Mouse (Mus musculus) hindbrain, embryonic 11.5 days (tissue): ENCODE results near the gene Zhx3. TPM values are rescaled to one million over a fixed set of nuclear protein-coding genes. Genes with fewer than 3 reads are reported as not detected.

Experiments
- ATAC-seq: fragments of 200-750 bp; cut with Nextera tagmentation; 2 replicates; pipeline ENCODE4 v1.8.0; 2017; ENCODE audit warnings: mild to moderate bottlenecking, moderate TSS enrichment, moderate library complexity; ENCODE audit not compliant: low FRiP score
- DNase-seq: peaks from one replicate; pipeline ENCODE4 v3.0.0-alpha.2; 2015; ENCODE audit warnings: low spot score
- H3K27ac ChIP-seq: fragments of 300-500 bp; sonication (generic); 2 replicates; pipeline ENCODE4 v1.5.1; 2014; ENCODE audit warnings: mild to moderate bottlenecking, low read depth, low read length
- H3K27me3 ChIP-seq: fragments of 300-500 bp; sonication (generic); 2 replicates; pipeline ENCODE4 v1.6.1; 2014; ENCODE audit warnings: mild to moderate bottlenecking, low read length, moderate library complexity, mixed read lengths; ENCODE audit not compliant: control insufficient read depth, insufficient read depth
- H3K36me3 ChIP-seq: fragments of 300-500 bp; sonication (generic); 2 replicates; pipeline ENCODE4 v1.6.1; 2014; ENCODE audit warnings: mild to moderate bottlenecking, low read length, moderate library complexity, mixed read lengths; ENCODE audit not compliant: control insufficient read depth, insufficient read depth
- H3K4me1 ChIP-seq: fragments of 300-500 bp; sonication (generic); replicated peaks from 2 replicates; pipeline ENCODE4 v1.6.1; 2014; ENCODE audit warnings: low read length, mixed read lengths; ENCODE audit not compliant: control insufficient read depth, insufficient read depth
- H3K4me2 ChIP-seq: fragments of 300-500 bp; sonication (generic); replicated peaks from 2 replicates; pipeline ENCODE4 v1.6.1; 2014; ENCODE audit warnings: mild to moderate bottlenecking, low read depth, low read length
- H3K4me3 ChIP-seq: fragments of 300-500 bp; sonication (generic); 2 replicates; pipeline ENCODE4 v1.5.1; 2014; ENCODE audit warnings: low read depth, low read length
- H3K9ac ChIP-seq: fragments of 300-500 bp; sonication (generic); 2 replicates; pipeline ENCODE4 v1.6.1; 2014; ENCODE audit warnings: low read depth, low read length
- H3K9me3 ChIP-seq: fragments of 300-500 bp; sonication (generic); 2 replicates; pipeline ENCODE4 v1.6.1; 2016; ENCODE audit warnings: low read length; ENCODE audit not compliant: control insufficient read depth
- WGBS: fragments of 180-500 bp; shearing (Covaris S2); extraction: QIAGEN DNeasy Blood & Tissue Kit; methylation state at CpG from one replicate; pipeline ENCODE4 v1.1.7; 2014; 5-methylcytosine and 5-hydroxymethylcytosine counted together
- polyA plus RNA-seq: library from polyadenylated mRNA; unstranded; fragments of >200 nt; fragmentation: Nextera tagmentation; extraction: Ambion mirVana; gene quantifications from 2 replicates; pipeline ENCODE4 v1.2.1, GENCODE M21; 2014

Zhx3 gene
- polyA plus RNA-seq, 1 experiment from 2014 or later = 11.0 TPM

GRCm38 (mm10) chr2:160723613-160724375, 149.0 kb downstream of the Zhx3 start:
- H3K4me1 ChIP-seq = no peaks in the 10 kb centered on the region
- H3K9ac ChIP-seq = no peak overlapping the region
- H3K9me3 ChIP-seq = no peaks in the 10 kb centered on the region
- H3K4me2 ChIP-seq = no peak overlapping the region
- no peaks in the 10 kb centered on the region for H3K27me3 ChIP-seq
- DNase-seq (no peak), ATAC-seq (no peak)
- WGBS = 96% methylated on average over 4 of the region's 4 CpGs
- no peak overlapping the region for H3K27ac ChIP-seq
- H3K4me3 ChIP-seq = no peak overlapping the region
- H3K36me3 ChIP-seq = no peaks in the 10 kb centered on the region; the same call in 1 of the 2 replicates

GRCm38 (mm10) chr2:160722714-160723113, 150.1 kb downstream of the Zhx3 start:
- 84% methylated on average over 4 of the region's 4 CpGs for WGBS
- H3K4me1 ChIP-seq = no peaks in the 10 kb centered on the region
- ATAC-seq = no peak
- H3K36me3 ChIP-seq = peaks cover 6% of the 10 kb centered on the region; the same call in 1 of the 2 replicates
- DNase-seq = no peak
- no peaks in the 10 kb centered on the region for H3K27me3 ChIP-seq
- H3K4me3 ChIP-seq = no peak overlapping the region
- no peak overlapping the region for H3K27ac ChIP-seq
- no peak overlapping the region for H3K4me2 ChIP-seq
- no peak overlapping the region for H3K9ac ChIP-seq
- H3K9me3 ChIP-seq = no peaks in the 10 kb centered on the region

DNA sequence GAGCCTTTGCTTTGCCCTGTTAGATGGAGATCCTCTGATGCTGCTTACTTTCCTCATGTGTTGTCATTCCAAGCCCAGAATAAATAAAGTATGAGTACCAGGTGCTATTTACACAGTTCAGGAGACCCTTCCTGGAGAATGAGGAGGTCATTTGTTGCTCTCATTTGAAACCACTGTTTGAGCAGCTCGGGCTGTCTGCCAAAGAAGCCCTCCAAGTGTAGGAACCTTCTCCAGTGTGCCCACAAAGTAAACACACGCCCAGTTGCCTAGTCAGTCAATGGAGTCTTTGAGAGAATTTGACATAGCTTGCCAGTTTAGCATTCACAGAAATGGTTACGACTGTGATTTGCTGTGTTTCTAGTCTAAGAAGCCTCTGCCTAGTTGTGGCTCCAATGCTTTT, 154.0 kb downstream of the Zhx3 start:
- Histone ChIP-seq H3K27me3 (no peaks in the 10 kb centered on the region), H3K4me2 (no peak overlapping the region), H3K27ac (no peak overlapping the region), H3K36me3 (peaks cover 11% of the 10 kb centered on the region; the same call in 1 of the 2 replicates), H3K4me3 (no peak overlapping the region), H3K9me3 (no peaks in the 10 kb centered on the region), H3K9ac (no peak overlapping the region), H3K4me1 (no peaks in the 10 kb centered on the region)
- DNase-seq = no peak
- 91% methylated on average over 3 of the region's 3 CpGs for WGBS
- ATAC-seq = no peak

- Histone ChIP-seq H3K27ac (no peak overlapping the region), H3K4me1 (no peaks in the 10 kb centered on the region), H3K9ac (no peak overlapping the region), H3K4me2 (no peak overlapping the region), H3K36me3 (peaks cover 14% of the 10 kb centered on the region), H3K9me3 (no peaks in the 10 kb centered on the region), H3K27me3 (no peaks in the 10 kb centered on the region), H3K4me3 (no peak overlapping the region)
- no peak for ATAC-seq
- 77% methylated on average over 5 of the region's 5 CpGs for WGBS
- DNase-seq = peak; percentile 74
Observed at GRCm38 (mm10) chr2:160717269-160717668, 155.5 kb downstream of the Zhx3 start.

DNA sequence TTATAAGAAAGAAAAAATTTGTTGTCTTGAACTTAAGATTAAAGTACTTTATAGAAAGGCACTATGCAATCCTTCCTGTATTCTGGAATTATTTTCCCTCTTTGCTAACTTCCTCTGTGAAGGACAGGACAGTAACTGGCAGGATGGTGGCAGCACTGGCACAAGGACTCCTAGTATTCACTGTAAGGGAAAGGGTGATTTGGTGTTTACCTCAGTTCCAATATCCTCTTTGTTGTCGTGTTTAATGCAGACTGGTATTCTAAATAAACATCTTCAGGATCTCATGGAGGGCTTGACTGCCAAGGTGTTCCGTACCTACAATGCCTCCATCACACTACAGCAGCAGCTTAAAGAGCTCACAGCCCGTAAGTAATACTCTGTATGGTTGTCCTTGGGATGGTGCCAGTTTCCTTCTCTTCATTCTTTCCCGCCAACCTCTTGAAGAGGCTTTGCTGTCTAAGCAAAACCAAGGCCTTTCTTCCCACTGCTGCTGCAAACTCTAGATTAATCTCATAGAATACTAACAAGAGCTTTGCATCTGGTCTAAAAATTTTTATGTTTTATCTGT, 157.3 kb downstream of the Zhx3 start:
- Histone ChIP-seq H3K27me3 (no peaks in the 10 kb centered on the region), H3K4me2 (no peak overlapping the region), H3K27ac (no peak overlapping the region), H3K36me3 (peaks cover 15% of the 10 kb centered on the region), H3K4me1 (no peaks in the 10 kb centered on the region), H3K4me3 (no peak overlapping the region), H3K9me3 (no peaks in the 10 kb centered on the region), H3K9ac (no peak overlapping the region)
- no peak for DNase-seq
- ATAC-seq = no peak
- WGBS = 89% methylated on average over 4 of the region's 4 CpGs

GRCm38 (mm10) chr2:160707673-160708072, 165.1 kb downstream of the Zhx3 start:
- no peaks in the 10 kb centered on the region for H3K27me3 ChIP-seq
- DNase-seq (no peak), ATAC-seq (no peak)
- no peaks in the 10 kb centered on the region for H3K9me3 ChIP-seq
- H3K36me3 ChIP-seq = peaks cover 8% of the 10 kb centered on the region
- WGBS = 95% methylated on average over 3 of the region's 3 CpGs
- H3K9ac ChIP-seq = no peak overlapping the region
- no peak overlapping the region for H3K27ac ChIP-seq
- no peaks in the 10 kb centered on the region for H3K4me1 ChIP-seq
- no peak overlapping the region for H3K4me2 ChIP-seq
- H3K4me3 ChIP-seq = no peak overlapping the region

DNA sequence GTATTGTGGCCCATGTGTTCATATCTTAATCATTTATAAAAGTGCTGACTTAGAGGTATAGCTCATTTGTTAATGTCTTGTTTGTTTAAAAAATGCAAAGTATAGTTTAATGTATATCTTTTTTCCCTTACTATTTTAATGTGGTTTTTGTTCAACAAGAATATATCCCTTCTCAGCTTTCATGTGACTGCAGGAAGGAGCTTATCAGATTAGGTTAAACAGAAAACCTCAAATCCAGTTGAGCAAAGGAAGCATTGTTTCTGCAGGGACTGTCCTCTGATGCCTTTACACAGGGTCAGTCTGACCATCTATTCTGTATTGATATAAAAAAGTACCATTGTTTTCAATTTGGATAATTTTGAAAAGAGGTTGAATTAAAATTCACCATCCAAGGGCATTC, 170.0 kb downstream of the Zhx3 start:
- Histone ChIP-seq H3K9me3 (no peaks in the 10 kb centered on the region), H3K4me1 (no peaks in the 10 kb centered on the region), H3K27me3 (no peaks in the 10 kb centered on the region), H3K4me3 (no peak overlapping the region), H3K9ac (no peak overlapping the region), H3K36me3 (peaks cover 6% of the 10 kb centered on the region; the same call in 1 of the 2 replicates), H3K27ac (no peak overlapping the region), H3K4me2 (no peak overlapping the region)
- no peak for DNase-seq
- ATAC-seq = no peak

DNA sequence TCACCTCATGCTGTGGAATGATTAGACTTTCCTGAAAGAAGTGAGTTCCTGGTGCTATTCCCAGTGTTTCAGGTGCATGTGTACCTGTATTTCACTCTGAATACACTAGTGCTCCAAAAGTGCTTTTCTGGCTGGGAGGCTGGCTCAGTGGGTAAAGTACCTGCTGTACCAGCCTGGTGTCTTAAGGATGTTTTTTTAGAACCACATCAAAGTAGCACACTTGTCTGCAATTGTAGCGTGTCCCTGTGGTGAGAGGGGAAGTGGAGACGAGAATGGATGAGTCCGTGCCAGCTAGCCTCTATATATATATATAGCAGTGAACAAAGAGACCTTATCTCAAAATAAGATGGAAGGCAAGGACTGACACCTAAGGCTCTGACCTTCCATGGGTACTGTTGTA, 171.2 kb downstream of the Zhx3 start:
- WGBS = 93% methylated on average over 3 of the region's 3 CpGs
- Histone ChIP-seq H3K27ac (no peak overlapping the region), H3K4me1 (no peaks in the 10 kb centered on the region), H3K4me3 (no peak overlapping the region), H3K27me3 (no peaks in the 10 kb centered on the region), H3K9ac (no peak overlapping the region), H3K9me3 (no peaks in the 10 kb centered on the region), H3K4me2 (no peak overlapping the region), H3K36me3 (peaks cover 5% of the 10 kb centered on the region; the same call in 1 of the 2 replicates)
- no peak for DNase-seq
- ATAC-seq = no peak

- Histone ChIP-seq H3K9ac (no peak overlapping the region), H3K9me3 (no peaks in the 10 kb centered on the region), H3K4me2 (no peak overlapping the region), H3K4me1 (no peaks in the 10 kb centered on the region), H3K36me3 (peaks cover 2% of the 10 kb centered on the region; the same call in 1 of the 2 replicates), H3K27me3 (no peaks in the 10 kb centered on the region), H3K27ac (no peak overlapping the region), H3K4me3 (no peak overlapping the region)
- no peak for DNase-seq
- 91% methylated on average over 5 of the region's 5 CpGs for WGBS
- no peak for ATAC-seq
Observed at GRCm38 (mm10) chr2:160700271-160700670, 172.5 kb downstream of the Zhx3 start.
